Mouse (Mus musculus) heart, postnatal 4 days (tissue): ENCODE measurements around the gene Gpr162. TPM values are rescaled to one million over a fixed set of nuclear protein-coding genes. Genes with fewer than 3 reads are reported as not detected.

Experiments used
- DNase-seq: peaks from one replicate; pipeline ENCODE4 v3.0.0; 2021
- total RNA-seq, 2 experiments: library from RNA; stranded (reverse); gene quantifications; 2 replicates each; pipeline ENCODE4 v1.2.3; 2021

The Gpr162 gene
- total RNA-seq, 2 experiments from 2014 or later: 5.7 to 7.4 TPM

DNA sequence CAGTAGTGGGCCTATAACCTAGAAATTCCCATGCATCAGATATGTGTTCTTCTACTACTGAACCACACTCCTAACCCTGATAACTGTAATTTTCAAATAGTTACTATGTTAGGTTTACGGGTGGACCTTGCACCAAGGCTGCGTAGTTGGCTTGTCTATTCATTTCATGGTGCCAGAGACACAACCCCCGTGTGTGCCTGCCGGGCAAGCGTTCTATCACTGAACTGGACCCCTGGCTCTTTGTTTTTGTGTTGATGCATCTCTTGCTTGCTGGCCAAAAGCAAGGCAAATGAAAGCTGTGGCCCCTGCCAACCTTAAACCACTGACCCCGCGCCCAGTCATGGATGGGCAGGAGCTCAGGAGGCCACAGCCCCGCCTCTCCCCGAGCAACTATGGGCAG lies 18.0 kb upstream of the Gpr162 start:
- no peak for DNase-seq

DNA sequence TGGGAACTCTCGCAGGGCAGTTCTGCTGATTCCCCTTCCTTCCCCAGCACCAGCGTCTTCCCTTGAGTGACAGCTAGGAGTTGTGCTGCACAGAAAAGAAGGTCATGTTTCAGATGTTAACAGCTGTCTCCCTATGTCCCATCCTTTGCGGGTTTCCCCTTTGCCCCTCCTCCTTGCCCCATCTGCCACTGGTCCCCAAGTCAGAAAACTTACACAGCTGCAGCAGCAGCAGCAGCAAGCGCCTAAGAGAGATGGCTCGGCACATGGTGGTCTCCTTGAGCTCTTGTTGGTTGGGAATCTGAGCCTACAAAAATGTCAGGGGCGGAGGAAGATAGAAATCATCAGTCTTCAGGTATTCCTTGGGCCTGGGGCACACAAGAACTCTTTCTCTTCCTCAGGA lies 15.6 kb upstream of the Gpr162 start:
- DNase-seq: no peak

DNA sequence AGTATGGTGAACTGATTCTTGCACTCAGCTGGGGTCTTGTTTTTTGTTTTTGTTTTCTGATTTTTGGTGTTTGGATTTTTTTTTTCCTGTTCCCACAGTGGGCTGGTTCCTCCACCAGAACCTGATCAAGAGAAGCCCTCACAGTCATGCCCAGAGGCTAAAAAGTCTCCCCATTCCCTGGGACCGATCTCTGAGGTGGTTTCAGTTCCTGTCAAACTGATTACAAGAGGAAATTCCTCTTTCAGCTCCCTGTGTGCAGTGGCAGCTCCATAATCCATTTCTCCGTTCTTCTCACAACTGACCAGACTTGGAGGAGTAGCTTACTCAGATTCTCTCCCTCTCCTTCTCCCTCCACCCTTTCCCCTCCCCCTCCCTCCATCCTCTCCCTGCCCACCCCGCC lies 10.6 kb upstream of the Gpr162 start:
- DNase-seq: no peak

- DNase-seq: no peak
These were observed 2.8 kb upstream of the Gpr162 start for GRCm38 (mm10) chr6:124866560-124866959.

GRCm38 (mm10) chr6:124865766-124866362 lies 2.1 kb upstream of the Gpr162 start:
- no peak for DNase-seq

- DNase-seq: no peak
These were observed 592 bp downstream of the Gpr162 start for GRCm38 (mm10) chr6:124863125-124863657.

DNA sequence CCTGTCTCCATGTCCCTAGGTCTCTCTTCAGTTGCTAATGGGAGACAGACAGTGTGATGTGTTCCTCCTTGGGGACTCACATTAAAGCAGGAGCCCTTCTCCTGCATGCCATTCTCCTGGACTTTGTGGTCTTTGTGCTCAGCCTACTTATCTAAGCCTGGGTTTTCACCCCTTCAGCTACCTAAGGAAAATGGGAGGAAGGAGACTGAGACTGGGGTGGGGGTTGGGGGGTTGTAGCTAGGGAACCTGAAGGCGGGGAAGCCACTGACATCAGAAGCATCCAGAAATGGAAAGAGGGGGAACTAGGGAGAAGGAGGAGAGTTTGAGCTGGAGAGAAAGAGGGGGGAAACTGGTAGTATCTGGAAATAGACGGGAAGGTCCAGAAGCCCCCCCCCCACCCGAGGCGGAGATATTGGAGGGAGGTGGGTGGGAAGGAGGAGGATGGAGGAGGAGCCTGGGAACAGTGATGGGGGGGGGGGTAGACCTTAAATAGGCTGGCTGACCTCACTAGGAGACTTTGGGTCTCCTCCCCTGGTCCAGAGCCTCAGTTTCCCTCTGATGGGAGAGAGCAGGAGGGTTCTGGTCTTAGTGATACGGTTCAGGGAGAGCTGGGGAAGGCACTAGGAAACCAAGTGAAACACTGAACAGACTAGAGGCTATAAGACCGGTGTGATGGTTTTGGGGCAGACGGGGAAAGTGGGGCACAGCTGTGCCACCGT lies 1.2 kb downstream of the Gpr162 start:
- DNase-seq: no peak

GRCm38 (mm10) chr6:124861802-124862201 lies 2.0 kb downstream of the Gpr162 start:
- no peak for DNase-seq

DNA sequence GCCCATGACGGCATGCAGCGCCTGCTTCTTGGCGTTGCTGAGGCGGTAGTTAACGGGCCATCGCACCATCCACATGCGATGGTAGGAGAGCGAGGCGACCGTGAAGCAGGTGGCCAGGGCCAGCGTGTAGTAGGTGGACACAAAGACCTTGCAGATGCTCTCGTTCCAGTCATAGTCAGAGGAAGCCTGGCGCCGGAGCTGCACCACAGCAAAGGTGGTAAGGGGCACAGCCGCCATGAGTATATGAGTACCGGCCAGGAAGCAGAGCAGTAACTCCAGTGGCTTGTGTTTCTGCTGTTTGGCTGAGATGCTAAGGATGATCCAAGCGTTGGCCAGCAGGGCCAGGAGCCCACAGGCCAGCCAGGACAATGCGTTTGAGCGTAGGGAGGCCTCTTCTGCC lies 2.5 kb downstream of the Gpr162 start:
- DNase-seq: no peak

DNA sequence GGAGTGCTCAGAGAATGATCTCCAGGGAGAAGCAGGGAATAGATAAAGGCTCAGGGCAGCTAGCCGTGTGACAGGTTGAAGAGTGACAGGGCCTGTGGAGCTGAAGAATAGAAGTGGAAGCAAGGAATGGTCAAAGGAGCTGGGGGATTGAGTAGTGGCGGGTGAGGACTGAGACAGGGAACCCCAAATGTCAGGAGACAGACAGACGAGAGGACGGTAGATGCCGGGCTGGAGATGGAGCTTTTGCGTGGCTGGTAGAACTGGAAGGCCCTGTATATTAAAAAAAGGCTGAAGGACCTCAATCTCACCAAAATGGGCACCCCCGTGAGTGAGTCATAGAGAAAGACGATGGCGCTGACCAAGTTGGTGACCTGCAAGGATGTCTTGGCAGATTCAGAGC lies 3.3 kb downstream of the Gpr162 start:
- no peak for DNase-seq

DNA sequence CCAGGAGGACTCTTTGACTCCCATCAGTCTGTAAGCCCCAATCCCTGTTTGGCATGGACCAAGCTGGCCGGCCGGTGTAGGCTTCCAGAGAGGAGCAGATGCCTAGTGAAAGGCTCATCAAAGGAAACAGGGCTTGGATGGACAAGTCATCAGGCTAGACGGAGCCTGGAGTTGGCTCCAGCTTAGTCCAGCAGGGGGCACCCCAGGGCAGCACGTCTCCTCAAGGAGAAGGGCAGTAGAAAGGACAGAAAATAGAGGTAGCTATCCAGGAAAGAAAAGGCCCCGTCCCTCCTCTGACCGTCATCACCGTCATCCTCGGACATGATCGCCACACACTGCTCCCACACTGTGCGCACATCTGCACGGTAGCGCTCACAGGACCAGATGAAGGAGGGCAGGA lies 4.1 kb downstream of the Gpr162 start:
- peak; percentile 96 for DNase-seq

DNA sequence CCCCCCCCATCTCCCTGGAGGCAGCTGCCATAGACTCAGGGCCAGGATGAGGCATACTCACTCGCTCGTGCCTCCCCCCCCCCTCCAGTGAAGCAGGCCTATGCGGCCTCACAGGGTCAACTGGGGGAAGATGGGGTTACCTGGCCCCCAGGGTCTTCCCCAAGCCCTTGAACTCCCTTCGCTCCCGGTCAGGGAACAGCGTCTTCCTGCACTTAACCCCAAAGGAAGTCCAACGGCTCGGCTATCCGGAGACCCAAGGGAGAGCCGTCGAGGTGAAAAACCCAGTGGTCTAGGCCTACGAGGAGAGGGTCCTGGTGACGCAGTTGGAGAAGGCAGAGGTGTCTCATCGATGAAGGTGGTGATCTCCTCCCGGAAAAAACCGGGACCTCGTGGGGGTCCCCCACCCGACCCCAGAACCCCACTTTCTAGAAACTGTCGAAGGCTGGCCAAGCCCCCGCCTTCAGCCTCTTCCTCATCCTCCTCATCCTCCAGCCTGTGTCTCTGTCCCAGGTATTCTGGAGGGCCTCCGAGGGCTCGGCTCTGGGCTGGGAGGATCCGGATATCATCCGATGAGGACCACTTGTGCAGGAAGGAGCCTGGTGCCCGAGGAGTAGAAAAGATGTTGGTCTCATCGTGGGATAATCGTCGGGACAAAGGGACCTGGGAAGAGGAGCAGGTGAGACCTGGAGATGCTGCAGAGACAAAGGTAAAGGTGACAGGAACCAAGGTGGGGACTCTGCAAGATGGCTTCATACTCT lies 5.0 kb downstream of the Gpr162 start:
- DNase-seq: no peak

DNA sequence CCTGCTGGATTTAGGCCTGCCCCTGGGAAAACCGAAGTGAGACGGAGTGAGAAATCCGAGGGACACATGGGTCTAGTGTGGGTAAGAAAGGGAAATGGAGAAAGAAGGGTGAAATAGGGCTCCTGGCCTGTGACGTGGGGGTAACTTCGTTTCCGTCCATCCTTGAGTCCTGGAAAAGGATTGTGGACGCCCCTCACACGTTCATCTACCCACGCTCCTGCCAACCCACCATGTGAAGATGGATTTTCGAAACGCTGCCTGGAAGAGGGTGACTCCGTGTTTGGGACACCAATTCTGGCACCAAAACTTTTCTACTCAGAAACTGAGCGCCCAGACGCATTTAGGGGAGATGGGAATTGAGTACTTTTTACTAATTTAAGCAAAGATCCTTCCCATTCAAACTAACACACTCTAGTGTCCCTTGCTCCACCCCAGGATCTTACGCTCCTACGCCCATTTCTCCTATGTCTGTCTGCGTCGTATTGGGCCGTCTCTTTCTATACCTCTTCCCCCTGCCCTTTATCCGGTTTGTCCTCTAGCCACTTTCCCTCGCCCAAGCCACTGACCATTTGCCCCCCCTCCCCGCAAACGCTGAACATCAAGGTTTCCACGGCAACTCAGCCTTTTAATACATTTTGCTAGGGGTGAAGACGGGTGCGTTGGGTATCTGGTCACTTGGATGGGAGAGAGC lies 5.8 kb downstream of the Gpr162 start:
- DNase-seq: no peak

DNA sequence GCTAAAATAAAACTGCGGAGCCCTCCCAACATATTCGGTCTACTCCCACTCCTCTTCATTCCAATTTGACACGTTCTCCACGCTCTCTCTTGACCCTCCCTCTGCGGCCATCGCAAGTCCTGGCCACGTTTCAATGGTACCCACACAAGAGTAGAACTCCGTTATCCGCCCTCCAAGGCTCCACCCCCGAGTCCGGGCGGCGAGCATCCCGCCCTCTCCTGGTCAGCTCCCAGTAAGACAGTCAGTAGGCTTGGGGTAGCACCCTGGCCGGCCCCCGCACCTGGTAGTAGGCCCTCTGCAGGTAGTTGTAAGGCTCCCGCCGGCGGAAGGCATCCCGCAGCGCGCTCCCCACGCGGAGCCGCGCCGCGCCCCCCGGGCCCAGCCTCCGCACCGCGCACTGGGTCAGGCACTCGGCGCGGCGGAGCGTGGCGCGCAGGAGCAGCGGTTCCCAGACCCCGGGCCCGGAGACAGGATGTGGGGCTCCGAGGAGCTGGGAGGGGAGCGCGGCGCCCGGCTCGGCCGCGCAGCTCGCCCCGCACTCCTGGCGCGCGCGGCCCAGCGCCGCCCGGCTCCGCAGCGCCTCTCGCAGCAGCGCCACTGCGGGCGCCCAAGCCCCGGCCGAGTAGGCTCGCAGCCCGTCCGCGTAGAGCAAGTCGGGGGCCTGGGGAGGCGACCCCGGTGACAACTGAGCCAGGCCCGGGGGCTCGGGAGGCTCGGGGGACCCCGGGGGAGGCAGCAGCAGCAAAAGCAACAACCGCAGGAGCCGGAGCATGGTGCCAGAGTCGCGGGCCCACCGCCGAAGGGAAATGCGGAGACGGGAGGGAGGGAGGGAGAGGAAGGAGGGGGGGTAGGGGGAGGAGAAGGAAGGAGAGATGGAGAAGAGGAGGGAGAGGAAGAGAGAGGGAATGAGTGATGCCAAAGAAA lies 6.6 kb downstream of the Gpr162 start, which contains the start of gene P3h3:
Gene P3h3 (minus strand): TSS at position 837 of the 924 bp plus-strand sequence.
- DNase-seq: peak; percentile 86

DNA sequence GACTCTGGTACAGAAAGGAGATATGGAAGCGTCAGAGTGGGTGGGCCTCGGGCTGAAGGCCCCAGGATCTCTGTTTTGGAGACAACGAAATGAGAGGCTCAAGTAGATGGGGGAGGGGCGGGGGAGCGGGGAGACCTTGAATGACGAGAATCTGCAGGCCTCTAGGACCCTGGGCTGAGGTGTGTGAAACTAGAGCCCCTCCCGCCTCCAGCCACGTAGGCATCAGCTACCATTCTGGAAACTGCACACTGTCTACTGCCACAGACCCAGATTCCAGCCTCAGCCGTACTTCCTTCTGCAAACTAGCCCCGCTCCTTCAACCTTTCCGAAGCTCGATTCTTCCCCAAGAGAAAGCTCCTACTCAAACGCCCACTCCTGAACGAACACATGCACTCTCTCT lies 7.5 kb downstream of the Gpr162 start:
- DNase-seq: no peak

DNA sequence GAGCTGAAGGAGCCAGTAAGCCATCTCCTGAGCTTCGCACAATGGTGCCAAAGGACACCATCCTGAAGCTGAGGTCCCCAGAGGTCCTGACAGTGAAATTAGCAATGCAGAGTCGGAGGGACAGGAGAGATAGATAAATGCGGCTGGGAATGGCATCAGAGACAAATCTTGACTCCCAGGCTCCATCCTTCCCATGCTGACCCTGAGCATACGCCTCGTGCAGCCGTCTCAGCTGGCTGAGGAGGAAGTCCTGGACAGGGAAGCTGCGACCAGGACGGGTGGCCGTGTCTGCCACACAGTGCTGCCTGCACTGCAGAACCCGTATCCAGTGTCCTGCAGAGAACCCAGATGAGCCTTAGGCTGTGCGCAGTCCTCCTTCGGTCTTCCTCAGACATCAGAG lies 9.1 kb downstream of the Gpr162 start:
- DNase-seq: no peak

DNA sequence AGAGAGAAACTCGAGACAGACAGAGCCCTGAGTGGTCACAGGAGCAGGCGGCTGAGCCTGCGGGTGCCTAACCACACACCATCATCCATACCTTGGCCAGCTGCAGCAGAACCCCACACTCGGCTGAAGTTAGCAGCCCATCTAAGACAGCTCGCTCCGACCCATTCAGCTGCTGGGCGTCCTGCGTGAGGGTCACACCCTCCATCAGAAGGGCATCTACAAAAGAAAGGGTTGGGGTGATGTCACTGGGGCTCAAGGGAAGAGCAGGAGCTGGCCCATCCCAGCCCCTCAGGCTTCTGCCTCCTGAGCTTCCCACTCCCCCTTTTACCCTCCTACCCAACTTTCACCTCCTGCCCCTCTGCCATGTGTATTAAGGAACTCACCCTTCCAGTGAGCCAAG lies 13.2 kb downstream of the Gpr162 start:
- no peak for DNase-seq

DNA sequence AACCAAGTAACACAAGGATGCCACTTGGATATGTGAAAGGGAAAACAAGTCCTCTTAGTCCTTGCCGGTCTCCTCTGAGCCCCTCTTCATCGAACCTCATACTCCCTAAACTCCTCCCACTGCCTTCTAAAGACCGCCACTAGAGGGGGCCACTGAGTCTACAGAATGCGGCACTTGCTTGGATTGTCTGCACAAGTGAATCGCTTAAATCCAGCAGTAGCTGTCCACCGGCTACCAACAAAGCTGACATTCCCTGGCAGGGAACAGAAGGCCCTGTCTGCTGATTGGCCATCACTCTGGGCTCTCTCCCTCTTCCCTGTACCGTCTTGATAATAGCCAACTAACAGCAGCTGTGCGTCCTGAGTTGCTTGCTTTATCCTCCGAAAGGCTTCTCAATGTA lies 16.5 kb downstream of the Gpr162 start:
- peak; percentile 97 for DNase-seq

GRCm38 (mm10) chr6:124840241-124841167 lies 23.3 kb downstream of the Gpr162 start, which contains the start of gene Gnb3:
Gene Gnb3 (minus strand): TSS chr6:124840275.
- peak; percentile 58 for DNase-seq

DNA sequence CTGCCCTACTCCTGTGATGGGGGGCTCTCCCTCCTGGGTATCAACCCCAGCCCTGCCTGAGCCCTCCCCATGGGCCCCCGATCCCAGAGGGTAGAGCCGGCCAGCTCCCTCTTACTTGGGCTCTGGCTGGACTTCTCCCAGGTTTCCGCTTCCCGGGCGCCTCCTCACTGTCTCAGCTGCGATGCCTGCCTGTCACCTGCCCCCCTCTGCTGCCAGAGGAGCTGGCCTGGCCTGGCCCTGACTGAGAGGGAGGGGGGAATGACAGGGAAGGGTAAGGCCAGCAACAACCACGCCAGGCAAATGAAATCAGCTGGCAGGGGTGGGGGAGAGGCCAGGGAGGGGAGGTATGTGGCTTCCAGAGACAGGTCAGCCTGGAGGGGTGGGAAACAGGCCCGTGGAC lies 24.0 kb downstream of the Gpr162 start:
- peak; percentile 53 for DNase-seq
